Mouse (Mus musculus): Measurements from ENCODE around the gene Trat1. TPM values are rescaled to one million over a fixed set of nuclear protein-coding genes. Genes with fewer than 3 reads are reported as not detected.

Gene Trat1
- polyA plus RNA-seq, 1 experiment = 0.14 TPM

- no peaks in the 10 kb centered on the region for H3K36me3 ChIP-seq (ENCODE audit: control insufficient read depth, insufficient read depth, low read length)
- no peaks in the 10 kb centered on the region for H3K4me1 ChIP-seq (ENCODE audit: control insufficient read depth, insufficient read depth, insufficient read length, low read length)
- no peaks in the 10 kb centered on the region for H3K27me3 ChIP-seq (ENCODE audit: control insufficient read depth, insufficient read depth, low read length)
- no peak overlapping the region for H3K4me3 ChIP-seq (ENCODE audit: low read depth, low read length)
- no peak overlapping the region for H3K27ac ChIP-seq (ENCODE audit: insufficient read depth, low read depth, low read length)
- no peak for TF ChIP-seq POLR2A (IDR thresholded peaks at IDR 0.05; ENCODE audit: low read depth, low read length)
- no peak for TF ChIP-seq CTCF (IDR thresholded peaks at IDR 0.05; ENCODE audit: extremely low read depth, insufficient read length, insufficient replicate concordance, low read depth, low read length)
- WGBS = 74% methylated on average over 3 of the region's 3 CpGs
Observed at GRCm38 (mm10) chr16:48736890-48737289, 34.9 kb downstream of the Trat1 start.

GRCm38 (mm10) chr16:48720259-48720658, 51.6 kb downstream of the Trat1 start:
- H3K36me3 ChIP-seq (ENCODE audit: control insufficient read depth, insufficient read depth, low read length) = no peaks in the 10 kb centered on the region
- no peaks in the 10 kb centered on the region for H3K27me3 ChIP-seq (ENCODE audit: control insufficient read depth, insufficient read depth, low read length)
- no peak overlapping the region for H3K4me3 ChIP-seq (ENCODE audit: low read depth, low read length)
- TF ChIP-seq CTCF (IDR thresholded peaks at IDR 0.05; ENCODE audit: extremely low read depth, insufficient read length, insufficient replicate concordance, low read depth, low read length) (no peak), POLR2A (IDR thresholded peaks at IDR 0.05; ENCODE audit: low read depth, low read length) (no peak)
- 91% methylated on average over 3 of the region's 3 CpGs for WGBS
- no peak overlapping the region for H3K27ac ChIP-seq (ENCODE audit: insufficient read depth, low read depth, low read length)
- H3K4me1 ChIP-seq (ENCODE audit: control insufficient read depth, insufficient read depth, insufficient read length, low read length) = no peaks in the 10 kb centered on the region

- Histone ChIP-seq H3K4me3 (ENCODE audit: low read depth, low read length) (no peak overlapping the region), H3K36me3 (ENCODE audit: control insufficient read depth, insufficient read depth, low read length) (no peaks in the 10 kb centered on the region), H3K27me3 (ENCODE audit: control insufficient read depth, insufficient read depth, low read length) (no peaks in the 10 kb centered on the region), H3K4me1 (ENCODE audit: control insufficient read depth, insufficient read depth, insufficient read length, low read length) (no peaks in the 10 kb centered on the region), H3K27ac (ENCODE audit: insufficient read depth, low read depth, low read length) (no peak overlapping the region)
- 69% methylated on average over 3 of the region's 3 CpGs for WGBS
- TF ChIP-seq CTCF (IDR thresholded peaks at IDR 0.05; ENCODE audit: extremely low read depth, insufficient read length, insufficient replicate concordance, low read depth, low read length) (no peak), POLR2A (IDR thresholded peaks at IDR 0.05; ENCODE audit: low read depth, low read length) (no peak)
Observed at GRCm38 (mm10) chr16:48719679-48720078, 52.1 kb downstream of the Trat1 start.

GRCm38 (mm10) chr16:48716343-48716742, 55.5 kb downstream of the Trat1 start:
- no peaks in the 10 kb centered on the region for H3K36me3 ChIP-seq (ENCODE audit: control insufficient read depth, insufficient read depth, low read length)
- H3K27me3 ChIP-seq (ENCODE audit: control insufficient read depth, insufficient read depth, low read length) = no peaks in the 10 kb centered on the region
- no peak overlapping the region for H3K4me3 ChIP-seq (ENCODE audit: low read depth, low read length)
- TF ChIP-seq POLR2A (IDR thresholded peaks at IDR 0.05; ENCODE audit: low read depth, low read length) = no peak
- no peak for TF ChIP-seq CTCF (IDR thresholded peaks at IDR 0.05; ENCODE audit: extremely low read depth, insufficient read length, insufficient replicate concordance, low read depth, low read length)
- H3K4me1 ChIP-seq (ENCODE audit: control insufficient read depth, insufficient read depth, insufficient read length, low read length) = no peaks in the 10 kb centered on the region
- no peak overlapping the region for H3K27ac ChIP-seq (ENCODE audit: insufficient read depth, low read depth, low read length)

GRCm38 (mm10) chr16:48701896-48702295, 69.9 kb downstream of the Trat1 start:
- no peak overlapping the region for H3K27ac ChIP-seq (ENCODE audit: insufficient read depth, low read depth, low read length)
- H3K4me3 ChIP-seq (ENCODE audit: low read depth, low read length) = no peak overlapping the region
- H3K36me3 ChIP-seq (ENCODE audit: control insufficient read depth, insufficient read depth, low read length) = no peaks in the 10 kb centered on the region
- H3K4me1 ChIP-seq (ENCODE audit: control insufficient read depth, insufficient read depth, insufficient read length, low read length) = no peaks in the 10 kb centered on the region
- TF ChIP-seq CTCF (IDR thresholded peaks at IDR 0.05; ENCODE audit: extremely low read depth, insufficient read length, insufficient replicate concordance, low read depth, low read length) = no peak
- TF ChIP-seq POLR2A (IDR thresholded peaks at IDR 0.05; ENCODE audit: low read depth, low read length) = no peak
- no peaks in the 10 kb centered on the region for H3K27me3 ChIP-seq (ENCODE audit: control insufficient read depth, insufficient read depth, low read length)
- 87% methylated on average over 3 of the region's 3 CpGs for WGBS

Other genes with a start within 250 kb of the Trat1 start
- gene Retnlb, start 44.8 kb upstream of the Trat1 start, polyA plus RNA-seq (2012; rRNA removed) = 1.0 TPM in 1 of 2 replicates, not detected in the other
- 0.33 and 8.8 TPM in 2 replicates for gene Retnla, start 70.5 kb upstream of the Trat1 start, polyA plus RNA-seq (2012; rRNA removed)
- 4.0 and 4.3 TPM in 2 replicates for gene Retnlg, start 100.6 kb upstream of the Trat1 start, polyA plus RNA-seq (2012; rRNA removed)
- gene Dzip3, start 222.1 kb upstream of the Trat1 start, polyA plus RNA-seq (2012; rRNA removed) = 0.15 and 0.41 TPM in 2 replicates
- gene Cip2a, start 222.2 kb upstream of the Trat1 start, polyA plus RNA-seq (2012; rRNA removed) = 0.70 and 1.1 TPM in 2 replicates